Mouse (Mus musculus) layer of hippocampus, postnatal 25 days (tissue): ENCODE data around the gene Olfr95. TPM values are rescaled to one million over a fixed set of nuclear protein-coding genes. Genes with fewer than 3 reads are reported as not detected.
"Not testable (repeated sequence)": the region's sequence is repeated elsewhere in the genome, so short reads cannot be mapped to it uniquely, and the experiment has no call there.

ENCODE experiments used
- DNase-seq, 2 experiments: peaks; one replicate each; pipeline ENCODE4 v3.0.0; 2022; ENCODE audit warnings: mixed read lengths in 2 of 2, low spot score in 1 of 2; ENCODE audit errors: extremely low spot score in 1 of 2
- total RNA-seq, 2 experiments: library from RNA; stranded (reverse); gene quantifications; 2 replicates each; pipeline ENCODE4 v1.2.3; 2021

Olfr95 gene
- not detected for total RNA-seq

DNA sequence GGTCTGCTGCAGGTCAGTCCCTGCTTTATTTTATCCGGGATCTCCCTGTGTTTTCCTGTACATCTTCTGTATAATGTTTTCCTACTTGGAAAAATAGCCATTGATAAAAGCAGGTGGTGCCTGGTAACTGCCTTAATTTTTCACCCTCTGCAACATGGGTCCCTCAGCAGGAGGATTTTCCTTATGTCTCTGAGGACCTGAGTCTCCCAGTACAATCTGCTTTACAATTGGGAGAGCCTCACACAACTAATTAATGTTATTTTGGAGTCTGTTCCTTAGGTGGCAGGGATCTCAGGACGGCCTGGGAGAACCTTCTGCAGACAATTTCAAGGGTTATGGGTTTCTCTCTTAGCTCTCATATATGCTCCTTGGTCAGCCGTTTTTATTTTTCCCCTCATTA lies at the start of gene Olfr95:
Olfr95 (minus strand) TSS at position 101 of the 400 bp plus-strand sequence.
- DNase-seq = no peak

GRCm38 (mm10) chr17:37250544-37250943 lies 37.6 kb upstream of the Olfr95 start:
- peak in 1 of 2 experiments; percentile 20 for DNase-seq

DNA sequence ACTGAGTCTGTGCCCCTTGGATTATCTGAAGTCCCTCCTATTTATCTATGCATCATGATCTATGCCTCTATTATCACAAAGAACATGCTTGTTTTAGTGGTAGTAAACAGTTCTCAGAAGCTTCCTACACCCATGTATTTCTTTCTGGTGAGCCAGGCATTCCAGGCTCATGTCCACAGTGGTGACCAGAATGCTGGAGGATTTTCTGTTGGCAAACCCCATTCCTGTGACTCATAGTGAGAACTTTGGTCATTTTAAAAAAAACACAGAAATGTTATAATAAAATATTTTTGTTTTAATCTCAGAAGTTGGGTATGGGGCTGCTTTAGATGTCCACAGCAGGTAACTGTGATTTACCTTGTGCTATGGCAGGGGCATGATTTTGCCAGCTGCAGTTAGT lies 36.5 kb upstream of the Olfr95 start:
- DNase-seq = no peak

GRCm38 (mm10) chr17:37246715-37247114 lies 33.8 kb upstream of the Olfr95 start:
- peak in 1 of 2 experiments; percentile 36 for DNase-seq

DNA sequence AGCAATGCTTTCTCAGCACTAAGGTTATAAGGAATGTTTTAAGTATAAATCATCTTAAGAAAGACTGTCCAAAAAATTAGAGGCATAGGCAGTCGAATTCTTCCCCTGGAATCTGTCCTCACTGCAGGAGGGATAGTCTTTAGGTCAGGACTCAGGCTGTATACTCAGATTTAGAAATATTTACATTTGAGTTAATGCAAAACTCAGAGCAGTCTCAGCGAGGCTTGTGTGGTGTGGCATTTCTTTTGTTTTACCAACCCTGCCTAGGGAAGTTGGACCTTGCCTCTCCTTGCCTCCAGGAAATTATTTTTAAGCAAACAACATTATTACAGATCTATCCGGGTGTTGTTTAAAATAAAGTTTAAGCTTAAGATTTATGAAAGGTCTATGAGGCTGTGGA lies 29.3 kb upstream of the Olfr95 start:
- DNase-seq = no peak

DNA sequence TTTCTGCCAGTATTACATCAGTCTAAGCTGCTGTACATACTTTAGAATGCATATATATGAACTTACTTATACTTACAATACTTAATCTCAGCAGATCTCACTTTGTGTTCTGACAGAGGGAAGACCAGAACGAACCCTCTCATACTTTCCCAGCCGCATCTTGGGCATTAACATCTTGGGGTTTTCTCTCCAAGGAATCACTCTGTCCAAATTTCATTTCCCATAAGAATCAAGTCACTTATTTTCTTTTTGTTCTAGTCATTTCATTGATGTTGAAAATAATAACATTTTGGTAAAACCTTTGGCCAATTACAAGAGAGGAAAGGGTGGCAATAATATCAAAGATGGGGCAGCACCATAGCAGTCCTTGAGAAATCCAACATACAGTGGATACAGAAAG lies 24.3 kb upstream of the Olfr95 start, which contains the start of gene Olfr97:
Olfr97 (minus strand) TSS at position 101 of the 400 bp plus-strand sequence.
- DNase-seq = not testable (repeated sequence)

GRCm38 (mm10) chr17:37221879-37222278 lies 9.0 kb upstream of the Olfr95 start:
- DNase-seq = no peak

DNA sequence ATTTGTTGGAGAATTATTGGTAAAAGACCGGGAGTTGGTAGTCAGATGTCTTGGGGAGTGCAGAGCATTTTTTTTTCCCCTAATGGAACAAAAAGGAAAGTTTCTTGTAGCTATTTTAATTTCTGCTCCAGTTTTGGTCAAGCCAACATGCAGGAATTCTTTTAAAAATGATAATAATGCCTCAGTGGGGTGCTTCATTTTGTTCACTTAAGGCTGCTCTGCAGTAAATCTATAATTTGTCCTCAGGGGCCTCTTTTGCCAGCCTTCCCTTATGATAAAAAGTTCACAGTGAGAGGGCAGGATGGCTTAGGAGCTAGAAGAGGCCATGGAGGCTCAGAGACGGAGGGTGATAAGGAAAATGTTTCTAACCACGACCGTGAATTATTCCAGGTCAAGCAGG lies 6.9 kb upstream of the Olfr95 start, which contains the start of gene Olfr96:
Olfr96 (plus strand) TSS at position 301 of the 400 bp plus-strand sequence.
- DNase-seq = no peak

DNA sequence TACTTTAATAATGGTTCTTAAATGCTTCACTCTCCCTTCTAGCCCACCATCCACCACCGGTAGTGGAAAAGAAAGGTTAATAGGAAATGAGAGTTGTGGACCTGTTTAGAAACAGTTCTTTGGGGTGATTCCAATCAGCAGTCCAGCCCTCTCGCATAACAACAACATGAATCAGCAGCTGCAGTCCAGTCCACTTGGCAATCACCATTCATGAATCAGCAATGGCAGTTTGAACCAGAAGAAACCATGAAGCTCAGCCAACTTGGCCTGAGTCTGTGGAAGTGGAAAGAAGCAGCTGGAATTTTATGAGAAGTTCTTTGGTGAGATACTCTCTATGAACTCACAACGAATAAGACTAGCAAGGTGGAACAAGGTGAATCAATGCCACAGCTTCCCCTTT lies 5.6 kb upstream of the Olfr95 start:
- no peak for DNase-seq

DNA sequence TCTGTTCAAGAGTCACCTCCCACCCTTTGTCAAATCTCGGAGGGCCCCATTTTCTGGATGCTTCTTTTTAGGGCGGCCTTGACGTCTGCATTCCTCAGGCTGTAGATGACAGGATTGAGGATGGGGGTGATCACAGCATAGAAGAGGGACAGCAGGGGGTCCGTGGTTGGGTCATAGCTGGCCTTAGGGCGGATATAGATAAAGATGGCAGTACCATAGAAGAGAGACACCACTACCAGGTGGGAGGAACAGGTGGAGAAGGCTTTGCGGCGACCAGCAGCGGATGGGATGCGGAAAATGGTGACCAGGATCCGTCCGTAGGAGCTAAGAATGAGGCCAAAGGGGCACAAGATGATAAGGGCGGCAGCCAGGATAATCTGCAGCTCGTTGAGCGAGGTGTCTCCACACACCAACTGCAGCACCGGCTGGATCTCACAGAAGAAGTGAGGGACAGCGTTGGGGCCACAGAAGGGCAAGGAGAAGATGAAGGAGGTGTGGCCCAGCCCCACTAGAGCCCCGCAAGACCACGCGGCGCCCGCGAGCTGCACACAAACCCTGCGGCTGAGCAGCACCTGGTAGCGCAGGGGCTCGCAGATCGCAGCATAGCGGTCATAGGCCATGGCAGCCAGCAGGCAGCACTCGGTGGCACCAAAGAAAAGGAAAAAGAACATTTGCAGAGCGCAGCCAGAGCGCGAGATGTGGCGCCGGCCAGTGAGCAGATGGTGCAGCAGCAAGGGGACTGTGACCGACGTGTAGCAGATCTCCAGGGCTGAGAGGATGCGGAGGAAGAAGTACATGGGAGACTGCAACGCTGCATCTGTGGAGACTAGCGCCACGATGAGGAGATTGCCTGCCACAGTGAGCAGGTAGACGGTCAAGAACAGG lies 1.8 kb downstream of the Olfr95 start:
- DNase-seq = no peak

DNA sequence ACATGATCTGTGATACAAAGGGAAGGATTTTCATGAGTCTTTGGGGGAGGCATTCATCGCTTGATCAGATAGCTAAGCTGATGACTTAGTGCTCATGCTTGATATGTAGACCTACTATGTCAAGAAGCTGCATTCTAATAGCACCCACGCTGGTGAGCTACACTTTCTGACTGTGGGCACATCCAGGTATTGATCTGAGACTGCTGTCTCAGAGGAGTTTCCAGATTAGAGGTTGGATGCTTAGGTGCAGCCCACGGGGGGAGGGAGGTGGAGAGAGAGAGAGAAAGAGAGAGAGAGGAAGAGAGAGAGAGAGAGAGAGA lies 9.0 kb downstream of the Olfr95 start:
- no peak for DNase-seq

- DNase-seq = peak; percentile 60 to 88
Observed at GRCm38 (mm10) chr17:37203206-37203916, 9.6 kb downstream of the Olfr95 start.

DNA sequence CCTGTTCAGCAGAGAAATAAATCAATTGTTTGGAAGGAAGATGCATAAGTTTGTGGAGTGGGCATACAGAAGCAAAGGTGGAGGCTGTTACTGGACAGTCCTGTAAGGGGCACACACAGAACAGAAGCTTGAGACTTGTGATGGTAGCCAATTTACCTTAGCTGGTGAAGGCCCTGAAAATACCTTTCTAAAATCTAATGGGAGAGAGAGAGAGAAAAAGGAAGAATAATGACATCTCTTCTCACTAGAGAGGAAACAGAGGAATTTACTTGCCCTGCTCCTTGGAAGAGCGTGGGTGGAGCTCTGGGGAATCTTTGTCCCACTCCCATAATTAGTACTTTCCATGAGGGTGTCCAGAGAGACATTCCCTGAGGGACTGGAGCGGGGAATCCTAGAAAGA lies 12.0 kb downstream of the Olfr95 start, which contains the start of gene Olfr94:
Olfr94 (minus strand) TSS at position 101 of the 400 bp plus-strand sequence.
- DNase-seq = no peak

DNA sequence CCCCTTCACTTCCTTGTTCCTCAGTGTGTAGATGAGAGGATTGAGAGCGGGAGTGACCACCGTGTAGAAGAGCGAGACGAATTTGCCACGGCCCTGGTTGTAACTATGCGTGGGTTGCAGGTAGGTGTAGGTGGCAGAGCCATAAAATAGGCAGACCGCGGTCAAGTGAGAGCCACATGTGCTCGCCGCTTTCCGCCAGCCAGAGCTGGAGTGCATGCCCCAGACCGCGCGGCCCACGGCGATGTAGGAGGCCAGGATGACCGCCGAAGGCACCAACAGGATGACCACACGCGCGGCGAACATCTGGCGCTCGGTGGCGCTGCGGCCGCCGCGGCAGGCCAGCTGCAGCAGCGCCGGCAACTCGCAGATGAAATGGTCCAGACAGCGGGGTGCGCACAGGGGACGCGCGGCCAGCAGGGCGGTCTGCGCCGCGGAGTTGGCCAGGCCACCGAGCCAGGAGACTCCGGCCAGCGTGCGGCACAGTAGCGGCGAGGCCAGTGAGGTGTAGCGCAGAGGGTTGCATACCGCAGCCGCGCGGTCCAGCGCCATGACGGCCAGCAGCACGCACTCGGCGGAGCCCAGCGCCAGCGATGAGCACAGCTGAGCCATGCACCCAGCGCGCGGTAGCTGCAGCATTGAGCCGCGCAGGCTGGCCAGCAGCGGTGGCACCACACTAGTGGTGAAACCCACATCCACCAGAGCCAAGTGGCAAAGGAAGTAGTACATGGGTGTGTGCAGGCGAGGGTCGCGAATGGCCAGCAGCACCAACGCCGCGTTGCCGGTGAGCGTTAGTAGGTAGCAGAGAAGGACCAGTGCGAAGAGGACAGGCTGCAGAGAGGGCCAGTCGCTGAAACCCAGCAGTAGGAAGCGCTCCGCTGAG lies 15.8 kb downstream of the Olfr95 start:
- peak; percentile 20 to 22 for DNase-seq

- no peak for DNase-seq
Observed at GRCm38 (mm10) chr17:37194782-37195181, 18.1 kb downstream of the Olfr95 start.

- no peak for DNase-seq
Observed at GRCm38 (mm10) chr17:37193656-37194055, 19.3 kb downstream of the Olfr95 start, which contains the start of gene Ubd. Gene Ubd, plus strand, starts transcription at chr17:37193892.

GRCm38 (mm10) chr17:37193032-37193431 lies 19.9 kb downstream of the Olfr95 start:
- DNase-seq = no peak

- peak in 1 of 2 experiments; percentile 47 for DNase-seq
Observed at GRCm38 (mm10) chr17:37190711-37191110, 22.2 kb downstream of the Olfr95 start.

DNA sequence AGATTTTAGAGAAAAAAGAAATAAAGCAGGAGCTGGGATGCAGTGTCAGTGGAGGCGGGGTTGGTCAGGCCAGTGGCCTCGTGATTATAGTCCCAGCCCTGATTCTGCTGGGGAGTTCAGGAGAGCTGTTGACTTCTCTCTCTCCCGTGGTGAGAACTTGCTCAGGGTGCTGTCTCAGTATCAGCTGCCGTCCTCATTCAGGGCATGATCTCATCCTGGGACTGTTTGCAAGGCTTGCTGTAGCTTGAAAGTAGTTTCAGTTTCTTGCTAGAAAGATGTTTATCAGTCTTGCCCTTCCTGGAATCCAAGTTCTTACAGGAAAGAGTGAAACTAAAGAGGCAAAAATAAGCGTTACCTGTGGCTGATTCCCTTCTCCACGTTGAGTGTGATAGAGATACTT lies 27.4 kb downstream of the Olfr95 start:
- no peak for DNase-seq

- no peak for DNase-seq
Observed at GRCm38 (mm10) chr17:37161394-37161793, 51.5 kb downstream of the Olfr95 start, which contains the start of gene Olfr93. Gene Olfr93, minus strand, starts transcription at chr17:37161494.
